Mouse (Mus musculus): ENCODE data around the gene Krt26.

DNA sequence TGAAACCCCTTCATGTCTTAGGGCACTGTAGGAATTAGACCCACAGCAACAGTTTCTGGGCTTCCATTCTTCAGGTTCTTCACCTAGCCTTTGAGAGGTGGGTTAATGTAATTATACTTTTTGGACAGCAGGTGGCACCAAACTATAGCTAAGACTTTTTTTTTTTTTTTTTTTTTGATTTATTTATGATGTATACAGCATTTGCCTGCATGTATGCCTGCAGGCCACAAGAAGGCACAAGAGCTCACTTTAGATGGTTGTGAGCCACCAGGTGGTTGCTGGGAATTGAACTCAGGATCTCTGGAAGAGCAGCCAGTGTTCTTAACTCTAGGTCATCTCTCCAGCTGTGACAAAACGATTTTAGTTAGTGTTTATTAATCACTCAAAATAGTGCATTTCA lies 26.9 kb downstream of the Krt26 start:
- no peak for TF ChIP-seq CTCF (IDR thresholded peaks at IDR 0.05; ENCODE audit: control insufficient read depth, insufficient read depth, insufficient replicate concordance, low read depth, low read length)
- TF ChIP-seq POLR2A (IDR thresholded peaks at IDR 0.05; ENCODE audit: control insufficient read depth, low read depth, low read length), result no peak
